Mouse (Mus musculus): ENCODE measurements around the gene Odc1.

DNA sequence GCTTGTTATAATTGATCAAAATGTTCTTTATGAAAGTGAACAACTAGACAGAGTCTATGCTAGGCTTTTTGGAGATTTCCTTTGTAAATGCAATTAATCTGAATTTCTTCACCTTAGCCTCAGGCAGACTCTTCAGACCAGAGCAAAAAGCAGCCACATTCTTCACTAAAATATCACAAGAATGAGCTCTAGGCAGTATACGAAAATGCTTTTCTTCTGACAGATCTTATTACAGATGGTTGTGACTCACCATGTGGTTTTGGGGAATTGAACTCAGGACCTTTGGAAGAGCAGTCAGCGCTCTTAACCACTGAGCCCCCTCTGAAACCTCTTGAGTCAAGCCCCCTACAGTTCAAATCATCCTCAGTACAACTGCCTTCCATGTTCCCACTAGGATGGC, 49.4 kb downstream of the Odc1 start:
- TF ChIP-seq CTCF (IDR thresholded peaks at IDR 0.05; ENCODE audit: low read depth) = no peak
- TF ChIP-seq EP300 (optimal IDR thresholded peaks at IDR 0.05) = no peak
